Mouse (Mus musculus) midbrain, embryonic 11.5 days (tissue): Measurements from ENCODE around the gene Cyp1b1. TPM values are rescaled to one million over a fixed set of nuclear protein-coding genes. Genes with fewer than 3 reads are reported as not detected.
A peak's percentile ranks its signal among the peaks of the same experiment; 100 is the strongest.

Source experiments
- ATAC-seq: fragments of 200-750 bp; cut with Nextera tagmentation; 2 replicates; pipeline ENCODE4 v1.8.0; 2017; ENCODE audit warnings: moderate TSS enrichment, moderate library complexity; ENCODE audit not compliant: low FRiP score
- DNase-seq: peaks from one replicate; pipeline ENCODE4 v3.0.0; 2015; ENCODE audit warnings: low spot score; ENCODE audit errors: missing footprints
- H3K27ac ChIP-seq: fragments of 300-500 bp; sonication (generic); 2 replicates; pipeline ENCODE4 v1.5.1; 2014; ENCODE audit warnings: low read depth, low read length
- H3K27me3 ChIP-seq: fragments of 300-500 bp; sonication (generic); 2 replicates; pipeline ENCODE4 v1.6.1; 2014; ENCODE audit warnings: mild to moderate bottlenecking, low read length, moderate library complexity, mixed read lengths; ENCODE audit not compliant: control insufficient read depth, insufficient read depth
- H3K36me3 ChIP-seq: fragments of 300-500 bp; sonication (generic); 2 replicates; pipeline ENCODE4 v1.6.1; 2014; ENCODE audit warnings: mild to moderate bottlenecking, low read length, moderate library complexity, mixed read lengths; ENCODE audit not compliant: control insufficient read depth, insufficient read depth
- H3K4me1 ChIP-seq: fragments of 300-500 bp; sonication (generic); 2 replicates; pipeline ENCODE4 v1.6.1; 2014; ENCODE audit warnings: low read length; ENCODE audit not compliant: control insufficient read depth, insufficient read depth
- H3K4me2 ChIP-seq: fragments of 300-500 bp; sonication (generic); 2 replicates; pipeline ENCODE4 v1.6.1; 2014; ENCODE audit warnings: mild to moderate bottlenecking, moderate library complexity
- H3K4me3 ChIP-seq: fragments of 300-500 bp; sonication (generic); 2 replicates; pipeline ENCODE4 v1.5.1; 2014; ENCODE audit warnings: low read depth, low read length
- H3K9ac ChIP-seq: fragments of 300-500 bp; sonication (generic); 2 replicates; pipeline ENCODE4 v1.6.1; 2014; ENCODE audit warnings: low read length
- H3K9me3 ChIP-seq: fragments of 300-500 bp; sonication (generic); 2 replicates; pipeline ENCODE4 v1.6.1; 2016; ENCODE audit warnings: low read length; ENCODE audit not compliant: control insufficient read depth
- WGBS: fragments of 180-500 bp; shearing (Covaris S2); extraction: QIAGEN DNeasy Blood & Tissue Kit; methylation state at CpG from one replicate; pipeline ENCODE4 v1.1.7; 2014; 5-methylcytosine and 5-hydroxymethylcytosine counted together
- polyA plus RNA-seq: library from polyadenylated mRNA; unstranded; fragments of >200 nt; fragmentation: Nextera tagmentation; extraction: Ambion mirVana; gene quantifications from 2 replicates; pipeline ENCODE4 v1.2.1, GENCODE M21; 2014

Cyp1b1 gene
- polyA plus RNA-seq: 1.9 and 2.7 TPM in 2 replicates

DNA sequence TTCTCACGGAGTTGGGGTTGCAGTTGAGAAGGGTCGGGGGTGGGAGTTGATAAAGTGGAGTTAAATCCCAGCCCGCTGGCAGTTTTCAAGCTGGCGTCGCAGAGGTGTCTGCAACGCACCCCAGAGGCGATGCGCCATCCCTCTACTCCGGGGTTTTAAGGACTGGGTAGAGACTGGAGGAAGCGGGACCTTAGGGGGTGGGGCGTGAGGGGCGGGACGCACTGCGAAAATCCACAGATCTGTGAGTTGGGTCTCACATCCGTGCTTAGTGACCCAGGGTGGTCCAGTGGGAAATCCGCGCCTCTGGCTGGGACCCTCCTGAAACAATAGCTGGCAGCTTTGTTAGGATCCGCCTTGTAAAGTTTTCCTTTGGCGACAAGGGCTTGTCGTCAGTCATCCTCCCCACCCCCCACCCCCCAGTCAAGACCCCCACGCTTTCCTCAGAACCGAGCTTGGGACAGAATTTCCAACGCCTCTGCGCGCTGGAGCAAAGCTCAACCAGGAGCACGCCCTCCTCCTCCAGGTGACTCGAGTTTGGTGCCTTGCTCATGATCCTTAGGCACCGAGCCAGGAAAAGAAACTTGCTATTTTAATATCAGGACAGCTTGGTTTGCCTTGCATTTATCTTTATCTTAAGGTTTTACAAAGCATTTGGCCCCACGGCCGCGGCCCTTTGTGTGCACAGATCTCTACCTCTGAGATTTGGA is at the start of gene Cyp1b1:
TSS of gene Cyp1b1 (minus strand) at position 131 of the 707 bp plus-strand sequence.
- Histone ChIP-seq H3K36me3 (no peaks in the 10 kb centered on the region), H3K4me3 (peak within 1 kb of the TSS; percentile 38), H3K4me1 (peaks cover 19% of the 10 kb centered on the region), H3K9me3 (peaks cover 4% of the 10 kb centered on the region; the same call in 1 of the 2 replicates), H3K27me3 (peaks cover 49% of the 10 kb centered on the region), H3K27ac (no peak within 1 kb of the TSS), H3K4me2 (peak within 1 kb of the TSS; percentile 87), H3K9ac (peak within 1 kb of the TSS; percentile 58)
- DNase-seq: no peak
- WGBS: under 1% methylated on average over 31 of the region's 31 CpGs
- ATAC-seq: peak; percentile 45

DNA sequence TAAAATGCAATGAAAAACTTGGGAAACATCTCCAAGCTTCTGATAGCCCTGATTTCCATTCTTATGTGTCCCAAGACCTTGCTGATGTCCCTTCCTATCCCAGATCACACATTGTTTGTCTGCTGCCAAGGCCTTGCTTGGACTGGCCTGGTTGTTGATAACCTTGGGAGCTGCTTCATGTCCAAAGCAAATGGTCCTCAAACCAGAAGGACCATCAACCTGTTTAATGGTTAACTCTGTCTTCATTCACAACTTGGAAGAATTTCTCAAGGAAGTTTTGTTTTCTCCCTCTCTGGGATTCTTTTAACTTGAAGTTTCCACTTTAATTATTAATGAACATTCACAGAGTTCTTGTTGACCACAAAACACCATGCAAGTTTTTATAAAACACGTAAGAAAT is 47.0 kb upstream of the Cyp1b1 start:
- no peak overlapping the region for H3K4me2 ChIP-seq
- H3K9me3 ChIP-seq: no peaks in the 10 kb centered on the region
- WGBS: 89% methylated on average over 1 of the region's 1 CpGs
- H3K9ac ChIP-seq: no peak overlapping the region
- ATAC-seq (no peak), DNase-seq (no peak)
- no peaks in the 10 kb centered on the region for H3K27me3 ChIP-seq
- H3K4me3 ChIP-seq: no peak overlapping the region
- H3K36me3 ChIP-seq: no peaks in the 10 kb centered on the region
- H3K4me1 ChIP-seq: no peaks in the 10 kb centered on the region
- H3K27ac ChIP-seq: no peak overlapping the region

DNA sequence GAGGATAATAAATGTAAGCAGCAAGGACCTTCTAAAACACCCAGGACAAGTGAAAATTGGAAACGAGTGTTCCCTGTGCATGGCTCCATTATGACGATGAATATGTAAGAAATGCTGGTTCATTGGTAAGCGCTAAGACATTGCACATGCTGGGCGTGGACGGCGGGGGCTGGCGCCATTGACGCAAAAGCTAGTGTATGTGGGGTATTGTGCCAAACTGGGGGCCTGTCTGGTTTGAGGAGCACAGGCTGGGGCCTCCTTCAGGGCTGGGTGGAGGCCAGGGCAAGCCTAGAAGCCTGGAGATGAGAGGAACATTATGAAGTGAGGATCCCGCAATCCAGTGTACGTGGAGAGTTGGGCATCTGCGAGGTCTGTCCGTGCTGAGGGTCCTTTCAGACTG is 39.0 kb upstream of the Cyp1b1 start:
- Histone ChIP-seq H3K9ac (no peak overlapping the region), H3K27me3 (no peaks in the 10 kb centered on the region), H3K4me1 (no peaks in the 10 kb centered on the region), H3K27ac (no peak overlapping the region), H3K4me3 (no peak overlapping the region), H3K4me2 (no peak overlapping the region), H3K36me3 (no peaks in the 10 kb centered on the region), H3K9me3 (no peaks in the 10 kb centered on the region)
- ATAC-seq: no peak
- WGBS: 95% methylated on average over 12 of the region's 12 CpGs
- no peak for DNase-seq

DNA sequence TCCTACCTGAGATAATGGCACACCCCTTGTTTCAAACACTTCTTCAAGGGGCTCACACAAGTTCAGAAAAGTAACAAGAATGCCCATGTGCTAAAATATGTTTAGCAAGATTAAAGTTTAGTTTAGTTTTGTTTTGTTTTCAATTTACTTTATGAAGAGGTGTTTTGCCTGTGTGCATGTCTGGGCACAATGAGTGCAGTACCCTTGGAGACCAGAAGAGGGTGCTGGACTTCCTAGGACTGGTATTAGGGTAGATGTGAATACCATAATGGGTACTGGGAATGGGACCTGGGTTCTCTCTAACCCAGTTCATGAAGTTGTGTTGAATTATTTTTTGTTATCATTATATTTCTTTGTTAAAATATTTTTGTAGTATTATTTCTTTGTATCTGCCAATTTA is 38.0 kb upstream of the Cyp1b1 start:
- no peaks in the 10 kb centered on the region for H3K9me3 ChIP-seq
- H3K9ac ChIP-seq: no peak overlapping the region
- H3K4me3 ChIP-seq: no peak overlapping the region
- DNase-seq: no peak
- H3K27ac ChIP-seq: no peak overlapping the region
- no peaks in the 10 kb centered on the region for H3K27me3 ChIP-seq
- no peaks in the 10 kb centered on the region for H3K36me3 ChIP-seq
- no peak for ATAC-seq
- no peak overlapping the region for H3K4me2 ChIP-seq
- no peaks in the 10 kb centered on the region for H3K4me1 ChIP-seq

DNA sequence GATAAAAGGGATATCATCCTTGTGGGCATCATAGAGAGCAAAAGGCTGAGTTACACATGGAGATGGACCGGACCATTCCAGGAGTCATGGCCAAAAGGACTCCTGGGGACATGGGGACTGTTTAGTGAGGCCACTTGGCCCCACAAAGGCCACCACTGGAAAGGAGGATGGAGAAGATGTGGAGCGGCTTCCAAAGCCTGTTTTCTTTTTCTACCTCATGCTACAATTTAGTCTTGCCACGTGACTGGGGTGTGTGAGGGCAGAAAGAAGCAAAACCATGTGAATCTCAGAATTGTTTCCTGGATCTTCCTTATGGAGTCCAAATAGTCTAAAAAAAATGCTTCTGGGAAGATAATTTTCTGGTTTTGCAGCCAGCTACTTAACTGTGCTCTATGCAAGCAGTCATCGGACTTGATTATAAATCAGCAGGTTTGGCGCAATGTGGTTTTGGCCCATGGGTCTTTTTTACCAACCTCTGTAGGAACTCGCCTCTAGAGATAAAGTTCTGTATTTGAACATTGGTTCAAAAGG is 36.9 kb upstream of the Cyp1b1 start:
- DNase-seq: peak; percentile 71
- WGBS: 88% methylated on average over 6 of the region's 6 CpGs

DNA sequence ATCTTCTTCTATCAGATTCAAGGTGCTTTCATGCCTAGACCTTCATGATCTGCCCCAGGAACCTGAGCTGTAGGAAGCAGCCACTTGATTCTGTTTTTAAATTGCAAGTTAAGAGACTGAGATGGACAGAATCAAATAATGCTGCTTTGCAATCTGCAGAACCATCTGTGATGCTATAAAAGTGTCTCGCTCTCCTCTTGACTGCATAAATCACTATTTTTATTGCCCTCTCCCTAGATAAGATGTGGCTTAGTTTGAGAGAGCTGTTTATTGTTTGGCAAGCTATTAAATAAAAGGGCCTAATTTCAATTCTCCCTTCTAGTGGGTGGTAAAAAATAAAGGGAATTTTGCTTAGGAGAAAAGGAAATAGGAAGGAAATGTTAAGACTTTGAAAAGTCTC is 34.8 kb upstream of the Cyp1b1 start:
- H3K27me3 ChIP-seq: no peaks in the 10 kb centered on the region
- H3K4me2 ChIP-seq: no peak overlapping the region
- peaks cover 4% of the 10 kb centered on the region; the same call in 1 of the 2 replicates for H3K4me1 ChIP-seq
- no peak overlapping the region for H3K4me3 ChIP-seq
- WGBS: 94% methylated on average over 1 of the region's 1 CpGs
- DNase-seq (no peak), ATAC-seq (no peak)
- no peak overlapping the region for H3K9ac ChIP-seq
- no peaks in the 10 kb centered on the region for H3K9me3 ChIP-seq
- no peak overlapping the region for H3K27ac ChIP-seq
- no peaks in the 10 kb centered on the region for H3K36me3 ChIP-seq

More for the DNA sequence above, 36.9 kb upstream of the Cyp1b1 start:
- no peak overlapping the region for H3K4me3 ChIP-seq
- H3K4me2 ChIP-seq: no peak overlapping the region
- H3K36me3 ChIP-seq: no peaks in the 10 kb centered on the region
- no peak overlapping the region for H3K27ac ChIP-seq
- H3K9me3 ChIP-seq: no peaks in the 10 kb centered on the region
- no peak overlapping the region for H3K9ac ChIP-seq
- no peaks in the 10 kb centered on the region for H3K27me3 ChIP-seq
- no peaks in the 10 kb centered on the region for H3K4me1 ChIP-seq
- ATAC-seq: no peak

DNA sequence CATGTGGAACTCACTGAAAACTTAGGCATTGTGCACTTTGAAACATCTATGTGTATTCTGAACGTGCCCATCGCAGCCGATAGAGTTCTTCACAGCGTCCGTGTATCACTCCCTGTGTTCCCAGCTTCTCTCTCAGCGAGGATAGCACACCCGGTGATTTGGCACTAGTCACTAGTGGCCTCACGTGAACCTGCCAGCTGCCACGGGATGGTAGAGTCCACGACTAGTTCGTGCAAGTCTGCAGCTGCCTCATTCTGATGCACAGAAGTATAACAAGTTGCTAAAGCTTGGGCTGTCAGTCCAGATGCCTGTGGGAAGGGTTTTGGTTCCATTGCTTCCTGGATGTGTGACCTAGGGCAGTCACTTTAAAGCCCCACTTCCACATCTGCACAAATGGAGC is 32.1 kb upstream of the Cyp1b1 start:
- Histone ChIP-seq H3K27me3 (no peaks in the 10 kb centered on the region), H3K4me2 (no peak overlapping the region), H3K9me3 (no peaks in the 10 kb centered on the region), H3K4me1 (peaks cover 4% of the 10 kb centered on the region; the same call in 1 of the 2 replicates), H3K36me3 (no peaks in the 10 kb centered on the region), H3K4me3 (no peak overlapping the region), H3K27ac (no peak overlapping the region), H3K9ac (no peak overlapping the region)
- ATAC-seq (no peak), DNase-seq (no peak)
- 85% methylated on average over 11 of the region's 11 CpGs for WGBS

DNA sequence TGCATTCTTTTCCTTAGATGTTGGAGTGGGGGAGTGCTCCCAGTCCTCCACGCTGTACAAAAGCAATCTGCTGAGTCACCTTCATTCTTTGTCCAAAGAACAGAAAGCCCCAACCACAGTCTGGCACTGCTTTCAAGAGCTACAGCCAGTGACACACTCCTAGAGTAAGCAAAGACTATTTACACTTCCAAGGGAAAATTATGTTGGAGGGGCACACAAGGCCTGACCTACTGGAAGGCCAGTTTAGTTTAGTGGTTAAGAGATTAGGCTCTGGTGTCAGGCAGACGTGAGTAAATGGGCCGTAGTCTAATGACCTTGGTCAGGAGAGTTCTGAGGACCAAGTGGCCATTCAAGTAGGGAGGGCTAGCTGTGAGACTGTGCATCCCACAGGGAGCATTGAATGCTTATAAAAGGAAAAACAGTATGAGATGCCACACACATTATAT is 31.3 kb upstream of the Cyp1b1 start:
- Histone ChIP-seq H3K27me3 (no peaks in the 10 kb centered on the region), H3K36me3 (no peaks in the 10 kb centered on the region), H3K4me3 (no peak overlapping the region), H3K27ac (no peak overlapping the region), H3K4me2 (no peak overlapping the region), H3K4me1 (peaks cover 4% of the 10 kb centered on the region; the same call in 1 of the 2 replicates), H3K9ac (no peak overlapping the region), H3K9me3 (no peaks in the 10 kb centered on the region)
- ATAC-seq (peak; percentile 19; the same call in 1 of the 2 replicates), DNase-seq (no peak)
- 13% methylated on average over 3 of the region's 3 CpGs for WGBS

DNA sequence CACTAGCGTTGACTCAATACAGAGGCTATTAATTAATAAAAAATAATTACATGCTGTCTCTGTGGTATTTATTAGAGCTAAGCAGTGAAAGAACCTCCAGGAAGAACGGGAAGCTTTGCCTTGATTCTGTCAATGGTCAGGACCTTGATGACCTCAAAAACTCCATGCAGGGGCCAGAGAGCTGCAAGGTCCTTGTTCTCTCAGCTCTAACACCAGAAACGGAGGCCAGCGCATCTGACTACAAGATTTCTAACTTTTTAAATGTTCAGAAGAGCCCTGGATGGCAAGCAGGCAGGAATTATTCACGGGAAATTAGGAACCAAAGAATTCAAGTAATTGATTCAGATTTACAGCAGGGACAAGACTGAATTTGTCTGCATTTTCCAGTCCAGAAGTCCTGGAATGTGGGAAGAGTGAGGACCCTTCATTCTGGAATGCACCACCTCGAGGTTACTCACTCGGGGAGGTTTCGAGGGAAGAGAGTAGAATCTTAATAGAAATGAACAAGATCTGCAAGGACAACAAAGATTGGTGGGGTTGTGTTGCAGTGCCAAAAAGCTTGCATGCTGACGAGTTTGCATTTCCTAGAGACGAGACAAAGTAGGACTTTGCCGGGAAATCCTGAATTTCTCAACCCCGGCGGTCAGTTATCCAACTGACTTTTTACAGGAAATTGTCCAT is 30.3 kb upstream of the Cyp1b1 start:
- WGBS: 76% methylated on average over 13 of the region's 13 CpGs
- DNase-seq (no peak), ATAC-seq (no peak)
- H3K4me1 ChIP-seq: peaks cover 4% of the 10 kb centered on the region; the same call in 1 of the 2 replicates
- H3K36me3 ChIP-seq: no peaks in the 10 kb centered on the region
- no peak overlapping the region for H3K9ac ChIP-seq
- no peaks in the 10 kb centered on the region for H3K9me3 ChIP-seq
- no peak overlapping the region for H3K4me3 ChIP-seq
- no peak overlapping the region for H3K27ac ChIP-seq
- H3K4me2 ChIP-seq: no peak overlapping the region
- no peaks in the 10 kb centered on the region for H3K27me3 ChIP-seq
